Mouse (Mus musculus) stomach, embryonic 15.5 days (tissue): ENCODE results near the gene 9230112D13Rik. TPM values are rescaled to one million over a fixed set of nuclear protein-coding genes. Genes with fewer than 3 reads are reported as not detected.

Experiments
- ATAC-seq: fragments of 200-750 bp; cut with Nextera tagmentation; 2 replicates; pipeline ENCODE4 v1.8.0; 2017; ENCODE audit warnings: low read depth, moderate number of reproducible peaks, moderate TSS enrichment; ENCODE audit not compliant: insufficient read depth, low FRiP score
- H3K27ac ChIP-seq: fragments of 300-500 bp; sonication (generic); 2 replicates; pipeline ENCODE4 v1.5.1; 2015; ENCODE audit warnings: mild to moderate bottlenecking, inconsistent platforms
- H3K27me3 ChIP-seq: fragments of 300-500 bp; sonication (generic); replicated peaks from 2 replicates; pipeline ENCODE4 v1.6.1; 2015; ENCODE audit warnings: inconsistent platforms
- H3K36me3 ChIP-seq: fragments of 300-500 bp; sonication (generic); 2 replicates; pipeline ENCODE4 v1.6.1; 2015; ENCODE audit warnings: inconsistent platforms
- H3K4me1 ChIP-seq: fragments of 300-500 bp; sonication (generic); 2 replicates; pipeline ENCODE4 v1.6.1; 2015; ENCODE audit warnings: inconsistent platforms
- H3K4me2 ChIP-seq: fragments of 300-500 bp; sonication (generic); 2 replicates; pipeline ENCODE4 v1.6.1; 2015; ENCODE audit warnings: mild to moderate bottlenecking, inconsistent platforms
- H3K4me3 ChIP-seq: fragments of 300-500 bp; sonication (generic); replicated peaks from 2 replicates; pipeline ENCODE4 v1.5.1; 2015; ENCODE audit warnings: inconsistent platforms
- H3K9ac ChIP-seq: fragments of 300-500 bp; sonication (generic); 2 replicates; pipeline ENCODE4 v1.6.1; 2015; ENCODE audit warnings: inconsistent platforms
- H3K9me3 ChIP-seq: fragments of 300-500 bp; sonication (generic); 2 replicates; pipeline ENCODE4 v1.6.1; 2016; ENCODE audit warnings: inconsistent platforms
- WGBS: fragments of 180-500 bp; shearing (Covaris S2); methylation state at CpG from one replicate; pipeline ENCODE4 v1.1.7; 2015; 5-methylcytosine and 5-hydroxymethylcytosine counted together
- polyA plus RNA-seq: library from polyadenylated mRNA; unstranded; fragments of >200 nt; fragmentation: Nextera tagmentation; extraction: Ambion mirVana; gene quantifications from 2 replicates; pipeline ENCODE4 v1.2.1, GENCODE M21; 2015

The 9230112D13Rik gene
- polyA plus RNA-seq, 1 experiment from 2014 or later, result not detected

DNA sequence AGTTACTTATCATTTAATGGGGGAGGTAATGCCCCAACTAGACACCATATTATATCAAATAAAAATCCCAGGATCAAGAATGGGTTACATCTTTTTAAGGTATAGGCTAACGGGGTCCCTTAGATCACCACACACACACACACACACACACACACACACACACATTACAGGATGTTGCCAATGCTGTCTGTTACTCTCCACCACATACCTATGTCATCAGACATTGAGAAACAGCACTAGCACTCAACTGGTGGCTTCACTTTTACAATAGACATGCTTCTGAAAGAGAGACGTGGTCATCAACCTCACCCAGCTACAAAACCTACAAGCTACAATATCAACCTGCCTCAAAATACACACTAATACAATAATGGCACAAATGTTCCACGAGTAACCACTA, 28.9 kb downstream of the 9230112D13Rik start:
- WGBS, result 89% methylated on average over 3 of the region's 3 CpGs
- Histone ChIP-seq H3K4me3 (no peak overlapping the region), H3K9me3 (no peaks in the 10 kb centered on the region), H3K27me3 (no peaks in the 10 kb centered on the region), H3K9ac (no peak overlapping the region), H3K36me3 (no peaks in the 10 kb centered on the region), H3K4me2 (no peak overlapping the region), H3K4me1 (no peaks in the 10 kb centered on the region), H3K27ac (no peak overlapping the region)
- no peak for ATAC-seq

DNA sequence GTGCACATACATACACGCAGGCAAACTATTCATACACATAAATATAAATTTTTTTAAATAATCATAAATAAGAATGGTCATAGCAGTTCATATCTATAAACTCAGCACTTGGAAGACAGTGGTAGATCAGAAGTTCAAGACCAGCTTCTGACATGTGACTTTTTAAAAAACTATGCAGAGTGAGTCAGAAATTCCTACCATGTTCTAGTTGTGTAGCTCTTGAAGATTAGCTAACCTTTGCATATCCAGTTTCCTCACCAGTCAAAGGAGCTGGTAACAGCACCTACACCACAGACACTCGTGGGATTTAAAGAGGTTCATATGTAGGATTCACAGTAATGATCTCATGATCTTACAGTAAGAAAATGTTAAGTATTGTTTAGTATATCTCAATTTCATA, 29.9 kb downstream of the 9230112D13Rik start:
- H3K27ac ChIP-seq, result no peak overlapping the region
- H3K27me3 ChIP-seq, result no peaks in the 10 kb centered on the region
- H3K4me1 ChIP-seq, result no peaks in the 10 kb centered on the region
- no peak overlapping the region for H3K4me3 ChIP-seq
- no peak for ATAC-seq
- no peaks in the 10 kb centered on the region for H3K36me3 ChIP-seq
- WGBS, result 82% methylated on average over 2 of the region's 2 CpGs
- no peak overlapping the region for H3K9ac ChIP-seq
- H3K9me3 ChIP-seq, result no peaks in the 10 kb centered on the region
- H3K4me2 ChIP-seq, result no peak overlapping the region

GRCm38 (mm10) chr14:34490965-34491364, 31.6 kb downstream of the 9230112D13Rik start:
- no peak overlapping the region for H3K4me3 ChIP-seq
- H3K9ac ChIP-seq, result no peak overlapping the region
- no peaks in the 10 kb centered on the region for H3K9me3 ChIP-seq
- H3K36me3 ChIP-seq, result no peaks in the 10 kb centered on the region
- H3K27me3 ChIP-seq, result no peaks in the 10 kb centered on the region
- 47% methylated on average over 1 of the region's 1 CpGs for WGBS
- no peak overlapping the region for H3K4me2 ChIP-seq
- ATAC-seq, result no peak
- H3K4me1 ChIP-seq, result no peaks in the 10 kb centered on the region
- H3K27ac ChIP-seq, result no peak overlapping the region

DNA sequence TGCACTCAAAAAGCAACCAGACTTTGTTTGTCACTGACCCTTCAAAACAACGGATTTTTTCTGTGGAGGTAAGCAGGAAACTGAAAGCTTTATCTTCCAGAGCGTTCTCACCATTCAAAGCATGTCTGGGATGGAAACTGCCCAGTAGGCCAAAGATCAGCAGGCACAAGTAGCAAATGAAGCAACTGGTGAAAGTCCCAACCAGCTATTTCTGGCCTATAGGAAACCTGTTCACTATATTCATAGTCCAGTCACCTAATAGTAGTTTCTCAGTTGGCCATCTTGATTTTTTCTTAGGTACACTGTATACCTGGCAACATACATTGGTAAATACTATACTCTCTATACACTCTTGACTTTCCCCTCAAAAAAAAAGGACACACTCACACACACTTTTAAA, 32.7 kb downstream of the 9230112D13Rik start:
- no peak for ATAC-seq
- WGBS, result 65% methylated on average over 2 of the region's 2 CpGs

DNA sequence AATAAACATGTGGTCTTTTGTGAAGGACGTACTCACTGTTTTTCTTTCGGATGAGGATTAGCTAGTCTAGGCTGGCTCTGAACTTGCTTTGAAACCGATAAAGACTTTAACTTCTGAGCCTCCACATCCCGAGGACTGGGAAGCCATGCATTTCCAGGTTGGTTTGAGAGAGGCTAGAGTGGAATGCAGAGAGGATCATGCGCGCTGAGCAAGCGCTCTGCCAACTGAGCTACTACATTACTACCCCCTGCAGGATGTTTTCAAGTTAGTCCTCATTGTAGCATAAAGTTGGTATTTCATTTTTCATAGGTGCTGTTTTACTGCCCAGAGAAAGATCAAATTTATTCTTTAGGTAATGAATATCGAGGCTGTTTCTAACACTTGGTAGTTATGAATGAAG, 36.4 kb downstream of the 9230112D13Rik start:
- Histone ChIP-seq H3K36me3 (no peaks in the 10 kb centered on the region), H3K9me3 (no peaks in the 10 kb centered on the region), H3K27me3 (no peaks in the 10 kb centered on the region), H3K4me3 (no peak overlapping the region), H3K9ac (no peak overlapping the region), H3K4me2 (no peak overlapping the region), H3K4me1 (no peaks in the 10 kb centered on the region), H3K27ac (no peak overlapping the region)
- 56% methylated on average over 8 of the region's 8 CpGs for WGBS
- ATAC-seq, result no peak

More for the DNA sequence above, 32.7 kb downstream of the 9230112D13Rik start:
- H3K9ac ChIP-seq, result no peak overlapping the region
- H3K27me3 ChIP-seq, result no peaks in the 10 kb centered on the region
- H3K4me3 ChIP-seq, result no peak overlapping the region
- no peak overlapping the region for H3K27ac ChIP-seq
- H3K9me3 ChIP-seq, result no peaks in the 10 kb centered on the region
- no peaks in the 10 kb centered on the region for H3K4me1 ChIP-seq
- H3K4me2 ChIP-seq, result no peak overlapping the region
- no peaks in the 10 kb centered on the region for H3K36me3 ChIP-seq

DNA sequence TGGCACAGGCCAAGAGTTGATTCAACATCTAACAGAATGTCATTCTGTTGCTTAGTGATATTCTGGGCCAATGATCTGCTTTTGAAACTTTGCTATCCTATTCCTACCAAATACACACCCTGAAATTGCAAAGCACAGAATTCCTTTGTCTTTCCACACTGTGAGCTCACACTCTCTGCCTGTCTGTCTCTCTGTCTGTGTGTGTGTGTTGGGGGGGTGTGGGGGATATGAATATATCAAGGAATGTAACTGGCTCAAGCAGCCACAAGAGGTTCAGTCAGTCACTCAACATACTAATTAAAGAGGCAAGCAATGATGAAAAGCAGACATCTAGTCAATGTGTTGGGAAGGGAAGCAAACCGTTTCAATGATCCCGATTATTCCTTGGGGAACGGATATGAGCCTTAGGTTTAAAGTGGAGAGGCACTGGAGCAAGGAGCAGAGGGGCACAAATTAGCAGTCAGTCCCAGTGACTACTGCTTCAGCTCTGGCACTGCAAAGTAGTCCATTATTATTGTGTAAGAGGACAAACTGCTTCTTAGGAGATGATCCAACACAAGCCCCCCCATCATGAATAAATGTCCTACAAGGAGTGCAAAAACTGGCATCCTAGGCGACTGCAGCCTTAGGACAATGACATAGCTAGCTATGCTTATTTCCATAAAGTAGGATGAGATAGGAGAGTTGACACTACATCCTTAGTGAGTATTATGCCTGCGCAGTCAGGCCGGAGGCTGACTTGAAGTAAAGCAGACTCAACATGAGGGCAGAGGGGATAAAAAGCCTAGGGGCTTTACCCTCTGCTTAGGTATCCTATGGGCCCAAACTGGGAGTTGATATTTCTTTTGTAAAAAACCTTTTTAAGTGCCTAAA, 38.9 kb downstream of the 9230112D13Rik start:
- H3K4me1 ChIP-seq, result no peaks in the 10 kb centered on the region
- 77% methylated on average over 6 of the region's 6 CpGs for WGBS
- no peaks in the 10 kb centered on the region for H3K9me3 ChIP-seq
- H3K27me3 ChIP-seq, result no peaks in the 10 kb centered on the region
- no peak overlapping the region for H3K4me3 ChIP-seq
- no peak overlapping the region for H3K4me2 ChIP-seq
- no peak for ATAC-seq
- H3K27ac ChIP-seq, result no peak overlapping the region
- no peak overlapping the region for H3K9ac ChIP-seq
- H3K36me3 ChIP-seq, result no peaks in the 10 kb centered on the region

GRCm38 (mm10) chr14:34471591-34471990, 51.0 kb downstream of the 9230112D13Rik start:
- no peak for ATAC-seq
- Histone ChIP-seq H3K27ac (no peak overlapping the region), H3K36me3 (no peaks in the 10 kb centered on the region), H3K27me3 (no peaks in the 10 kb centered on the region), H3K9me3 (no peaks in the 10 kb centered on the region), H3K4me1 (0 out of 2 replicates have a peak, but pooled peaks cover 11% of the 10 kb centered on the region), H3K4me2 (no peak overlapping the region), H3K4me3 (no peak overlapping the region), H3K9ac (no peak overlapping the region)

- no peak for ATAC-seq
- WGBS, result 49% methylated on average over 3 of the region's 3 CpGs
- Histone ChIP-seq H3K36me3 (no peaks in the 10 kb centered on the region), H3K27me3 (no peaks in the 10 kb centered on the region), H3K9me3 (no peaks in the 10 kb centered on the region), H3K9ac (no peak overlapping the region), H3K4me1 (0 out of 2 replicates have a peak, but pooled peaks cover 7% of the 10 kb centered on the region), H3K4me3 (no peak overlapping the region), H3K4me2 (no peak overlapping the region), H3K27ac (no peak overlapping the region)
Measured at GRCm38 (mm10) chr14:34466291-34466690, 56.3 kb downstream of the 9230112D13Rik start.

Other genes with a start within 250 kb of the 9230112D13Rik start
- gene Shld2, start 212.3 kb downstream of the 9230112D13Rik start, polyA plus RNA-seq, result 7.7 and 9.6 TPM in 2 replicates
- 83.1 and 86.0 TPM in 2 replicates for gene Glud1, start 212.1 kb downstream of the 9230112D13Rik start, polyA plus RNA-seq
- 1.8 and 8.3 TPM in 2 replicates for gene Fam25c, start 167.4 kb downstream of the 9230112D13Rik start, polyA plus RNA-seq
- gene Sncg, start 148.0 kb downstream of the 9230112D13Rik start, polyA plus RNA-seq, result 27.4 and 32.7 TPM in 2 replicates
- 8.2 and 8.9 TPM in 2 replicates for gene Mmrn2, start 147.3 kb downstream of the 9230112D13Rik start, polyA plus RNA-seq
- 47.1 and 49.9 TPM in 2 replicates for gene Bmpr1a, start 19.5 kb downstream of the 9230112D13Rik start, polyA plus RNA-seq
- gene Ldb3, start 65.9 kb upstream of the 9230112D13Rik start, polyA plus RNA-seq, result 2.5 and 4.1 TPM in 2 replicates
- gene Opn4, start 77.3 kb upstream of the 9230112D13Rik start, polyA plus RNA-seq, result not detected in 2 replicates
- 28.5 and 28.8 TPM in 2 replicates for gene Wapl, start 151.1 kb upstream of the 9230112D13Rik start, polyA plus RNA-seq